Mouse (Mus musculus): ENCODE results near the gene Ppp1r13b.

DNA sequence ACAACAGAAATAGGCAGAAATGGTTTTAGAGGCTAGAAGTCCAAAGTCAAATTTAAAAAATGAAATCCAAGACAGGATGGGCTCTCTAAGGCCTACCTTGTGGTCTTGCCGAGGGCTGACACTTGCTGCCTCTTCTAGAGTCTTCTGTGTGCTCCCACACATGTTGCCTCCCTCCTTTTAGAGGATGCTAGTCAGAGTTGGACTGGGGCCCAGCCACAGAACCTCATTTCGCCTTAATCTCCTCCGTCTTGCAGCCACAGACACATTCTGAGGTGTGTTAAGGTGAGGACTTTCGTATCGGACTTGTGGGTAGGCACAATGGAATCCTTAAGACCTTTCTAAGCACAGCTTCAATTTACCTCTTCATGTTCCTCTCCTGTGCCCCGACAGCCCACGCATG is 4.9 kb upstream of the Ppp1r13b start:
- no peak for TF ChIP-seq POLR2A (IDR thresholded peaks at IDR 0.05; ENCODE audit: low read depth, low read length)
- no peak for TF ChIP-seq CTCF (IDR thresholded peaks at IDR 0.05; ENCODE audit: borderline replicate concordance, insufficient read depth, low read length)
